Mouse (Mus musculus): ENCODE results near the gene Trpm6.

Gene Trpm6

DNA sequence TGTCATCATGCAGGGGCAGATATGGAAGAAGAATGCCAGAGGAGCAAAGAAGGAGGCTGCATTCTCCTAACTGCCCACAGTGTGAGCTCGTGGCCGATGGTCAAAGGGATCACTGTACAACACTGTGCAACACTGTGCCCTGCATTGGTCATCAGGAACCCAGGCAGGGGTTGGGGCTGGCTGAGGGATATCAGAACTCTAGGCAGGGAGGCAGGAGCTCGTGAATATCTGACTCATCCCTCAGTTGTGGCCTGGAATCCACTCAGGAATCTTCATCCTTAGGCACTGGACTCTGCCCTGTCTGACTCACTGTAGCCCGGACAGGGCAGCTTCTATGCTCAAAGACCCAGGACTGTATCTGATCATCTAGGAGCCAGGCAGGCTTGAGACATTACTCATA is 140.4 kb downstream of the Trpm6 start:
- DNase-seq = no peak

GRCm38 (mm10) chr19:18898238-18898637 is 148.5 kb downstream of the Trpm6 start:
- DNase-seq = no peak

DNA sequence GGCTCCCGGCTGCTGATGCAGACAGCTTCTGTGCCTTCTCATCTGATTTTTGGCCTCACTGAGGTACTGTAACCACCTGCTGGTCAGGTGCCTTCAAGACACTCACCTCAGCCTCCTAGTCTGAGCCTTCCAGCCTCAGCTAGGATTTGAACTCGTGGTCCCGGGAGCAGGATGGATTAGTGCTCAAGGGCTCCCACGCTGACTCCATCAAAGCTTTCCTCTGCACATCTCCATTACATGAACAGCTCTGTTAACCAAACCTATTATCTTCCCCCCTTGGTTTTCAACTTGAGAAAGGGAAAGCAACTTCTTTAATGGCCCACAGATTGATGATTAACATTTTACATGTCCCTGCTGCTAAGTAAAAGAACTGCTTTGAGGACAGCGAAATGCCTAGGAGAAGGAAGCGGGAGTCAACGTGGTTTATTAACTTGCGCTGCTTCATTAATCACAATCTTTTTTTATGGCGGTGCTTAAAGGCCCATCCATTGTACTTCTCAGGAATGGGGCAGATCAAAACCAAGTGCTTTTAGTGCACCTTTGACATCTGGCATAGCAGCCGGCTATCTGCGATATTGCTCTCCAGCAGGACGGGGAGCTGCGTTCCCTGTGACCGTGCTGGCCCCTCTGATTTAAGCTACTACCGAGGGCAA is 152.4 kb downstream of the Trpm6 start:
- peak; percentile 9 for DNase-seq

- no peak for DNase-seq
These were observed 152.9 kb downstream of the Trpm6 start for GRCm38 (mm10) chr19:18902694-18903067.

GRCm38 (mm10) chr19:18905511-18905910 is 155.7 kb downstream of the Trpm6 start:
- no peak for DNase-seq

- no peak for DNase-seq
These were observed 159.9 kb downstream of the Trpm6 start for GRCm38 (mm10) chr19:18909641-18910040.

GRCm38 (mm10) chr19:18911755-18912340 is 162.1 kb downstream of the Trpm6 start:
- no peak for DNase-seq

GRCm38 (mm10) chr19:18941391-18941790 is 191.6 kb downstream of the Trpm6 start:
- DNase-seq = no peak

Data from kidney, adult 9 months (tissue).